Mouse (Mus musculus) E14TG2a.4 (cell line): ENCODE data around the gene AC124502.3.
"Not testable (repeated sequence)": the region's sequence is repeated elsewhere in the genome, so short reads cannot be mapped to it uniquely, and the experiment has no call there.

Experiments
- CTCF ChIP-seq: conservative IDR thresholded peaks from 2 replicates; pipeline ENCODE4 v1.5.1; 2014; ENCODE audit warnings: low read length
- NANOG ChIP-seq: IDR thresholded peaks from 2 replicates; pipeline ENCODE4 v1.6.1; 2014; ENCODE audit warnings: borderline replicate concordance, low read length, mixed read lengths
- POU5F1 ChIP-seq: IDR thresholded peaks from 2 replicates; pipeline ENCODE4 v1.6.1; 2014; ENCODE audit warnings: low read length, borderline replicate concordance

GRCm38 (mm10) chr19:5086533-5086932, 47.8 kb downstream of the AC124502.3 start:
- peak; percentile 42 for TF ChIP-seq CTCF
- TF ChIP-seq NANOG, POU5F1: not testable (repeated sequence)
